Mouse (Mus musculus): ENCODE results near the gene Dnlz.
"Not testable (repeated sequence)": the region's sequence is repeated elsewhere in the genome, so short reads cannot be mapped to it uniquely, and the experiment has no call there.

Dnlz gene

DNA sequence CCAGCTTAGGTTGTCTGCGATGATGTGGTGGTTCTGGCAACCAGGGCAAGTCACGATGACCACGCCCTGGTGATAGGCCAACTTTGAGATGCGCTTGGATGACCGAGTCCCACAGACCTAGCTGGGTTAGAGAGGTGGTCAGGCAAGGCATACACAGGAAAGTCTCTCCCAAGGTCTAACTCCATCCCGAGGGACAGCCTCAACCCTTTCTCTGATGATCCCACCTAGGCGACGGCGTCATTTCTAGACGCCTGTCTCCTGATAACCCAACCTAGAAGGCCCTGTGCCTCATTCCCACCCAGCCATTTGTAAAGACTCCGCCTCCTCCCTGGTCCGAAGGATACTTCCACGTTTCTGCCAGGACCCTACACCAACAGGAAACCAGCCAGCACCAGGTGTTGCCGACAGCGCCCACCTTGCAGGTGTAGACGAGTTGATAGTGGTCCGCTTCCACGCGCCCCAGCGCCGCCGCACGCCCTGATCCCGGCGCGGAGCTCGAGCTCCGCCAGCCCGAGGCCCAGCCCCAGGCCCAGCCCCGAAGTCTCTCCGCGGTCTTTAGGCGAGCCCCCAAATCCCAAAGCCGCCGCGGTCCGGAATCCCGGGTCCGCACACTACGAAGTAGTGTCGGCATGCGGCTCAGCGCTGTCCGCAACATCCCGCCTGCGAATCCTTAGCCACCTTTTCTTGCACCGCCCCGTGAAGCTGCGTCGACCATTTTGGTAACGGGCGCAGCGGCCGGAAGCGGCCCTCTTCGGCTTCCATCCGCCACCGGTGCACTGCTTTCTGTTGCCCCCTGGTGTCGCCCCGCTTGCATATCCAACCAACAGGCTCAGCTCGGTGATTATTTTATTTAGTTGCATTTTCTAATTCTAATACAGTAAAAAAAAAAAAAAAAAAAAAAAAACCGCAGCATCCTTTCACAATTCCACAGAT is at the start of gene Dnlz:
Gene Dnlz, minus strand, starts transcription at position 753 of the 933 bp plus-strand sequence.
- DNase-seq (ENCODE audit: low spot score), result peak; percentile 88

DNA sequence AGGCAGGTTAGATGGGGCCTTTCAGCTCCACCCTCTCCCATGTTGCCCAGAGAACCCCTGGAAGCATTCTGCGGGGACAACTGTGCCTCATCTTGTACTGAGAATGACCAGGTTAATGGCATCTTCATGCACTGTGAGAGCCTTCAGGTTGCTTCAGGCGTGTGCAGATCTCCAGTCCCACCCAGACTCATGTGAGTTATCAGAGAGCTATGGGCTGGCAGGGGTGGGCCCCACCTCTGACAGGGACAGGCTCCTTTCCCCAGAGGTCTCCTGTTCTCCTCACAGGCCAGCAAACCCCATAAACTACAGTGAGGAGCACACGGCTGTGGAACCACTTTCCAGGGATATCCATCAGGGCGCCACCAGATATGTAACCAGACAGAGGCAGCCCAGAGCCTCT is 49.1 kb upstream of the Dnlz start:
- DNase-seq (ENCODE audit: low spot score), result no peak

DNA sequence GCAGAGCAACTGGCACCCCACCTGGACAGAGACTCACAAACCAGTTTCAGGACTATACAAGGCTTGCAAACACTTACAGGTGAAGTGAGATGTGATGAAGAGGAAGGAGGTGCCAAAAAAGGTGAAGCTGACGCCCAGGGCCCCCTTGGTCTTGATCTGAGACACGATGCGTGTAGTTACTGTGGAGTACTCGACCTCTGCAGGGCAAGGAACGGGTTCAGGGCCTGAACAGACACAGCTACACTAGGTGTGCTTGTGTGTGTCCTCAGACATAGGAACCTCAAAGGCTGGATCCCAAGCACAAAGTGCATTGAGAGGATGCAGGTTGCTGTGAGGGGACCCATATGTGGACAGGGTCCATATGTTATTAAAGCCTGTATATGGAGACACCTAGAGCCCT is 48.4 kb upstream of the Dnlz start:
- no peak for DNase-seq (ENCODE audit: low spot score)

DNA sequence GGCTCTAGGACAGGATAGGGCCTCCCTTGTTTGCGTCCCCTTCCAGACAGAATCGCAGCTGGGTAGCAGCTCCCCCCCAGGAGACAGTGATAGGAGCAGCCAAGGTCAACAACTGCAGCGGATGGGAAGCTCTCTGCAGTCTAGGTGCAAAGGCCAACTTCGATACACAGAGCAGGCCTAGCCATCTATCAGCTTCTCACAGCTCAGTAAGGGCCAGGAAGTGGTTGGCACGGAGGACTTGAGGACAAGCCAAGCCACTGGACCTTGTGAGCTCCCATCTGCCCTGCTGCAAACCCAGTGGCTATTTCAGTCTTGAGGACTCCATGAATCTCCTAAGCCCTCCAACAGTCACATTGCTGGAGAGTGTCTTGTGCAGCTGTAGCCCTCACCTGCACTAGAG is 47.7 kb upstream of the Dnlz start:
- DNase-seq (ENCODE audit: low spot score), result peak; percentile 34

DNA sequence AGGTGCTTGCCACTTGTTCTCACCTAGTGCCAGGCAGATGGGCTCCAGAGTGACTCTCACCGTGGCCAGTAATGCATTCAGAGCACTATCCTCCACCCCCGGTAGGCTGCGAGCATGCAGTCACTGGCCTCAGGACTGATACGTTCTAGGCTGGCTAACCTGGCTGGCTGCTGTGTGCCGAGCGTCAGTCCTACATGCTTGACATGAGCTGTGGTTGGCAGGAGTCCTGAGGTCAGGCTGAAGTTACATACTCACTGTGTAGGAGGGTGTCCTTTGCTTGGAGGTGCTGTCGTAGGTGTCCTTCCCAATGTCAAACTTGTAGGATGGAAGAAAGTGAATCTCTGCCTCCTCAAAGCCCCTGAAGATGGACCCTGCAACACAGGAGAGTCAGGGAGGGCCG is 47.1 kb upstream of the Dnlz start:
- DNase-seq (ENCODE audit: low spot score), result no peak

DNA sequence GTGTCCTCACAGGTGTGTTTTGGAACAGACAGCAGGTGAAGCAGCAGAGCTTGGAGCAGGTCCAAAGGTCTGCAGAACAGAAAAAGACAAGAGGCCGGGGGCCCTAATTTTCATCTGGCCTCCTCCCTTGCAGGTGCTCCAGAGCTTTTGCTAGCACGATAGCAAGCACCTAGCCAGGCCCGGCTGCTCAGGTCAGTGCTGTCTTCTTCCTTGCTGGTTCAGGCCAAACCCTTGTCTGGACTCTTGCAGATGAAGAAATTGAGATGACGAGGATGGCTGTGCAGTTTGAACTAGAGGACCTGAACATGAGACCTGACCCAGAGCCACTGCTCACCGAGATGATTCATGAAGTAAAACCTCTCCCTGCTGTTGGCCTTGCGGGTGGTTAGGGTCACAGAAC is 39.7 kb upstream of the Dnlz start:
- no peak for DNase-seq (ENCODE audit: low spot score)

DNA sequence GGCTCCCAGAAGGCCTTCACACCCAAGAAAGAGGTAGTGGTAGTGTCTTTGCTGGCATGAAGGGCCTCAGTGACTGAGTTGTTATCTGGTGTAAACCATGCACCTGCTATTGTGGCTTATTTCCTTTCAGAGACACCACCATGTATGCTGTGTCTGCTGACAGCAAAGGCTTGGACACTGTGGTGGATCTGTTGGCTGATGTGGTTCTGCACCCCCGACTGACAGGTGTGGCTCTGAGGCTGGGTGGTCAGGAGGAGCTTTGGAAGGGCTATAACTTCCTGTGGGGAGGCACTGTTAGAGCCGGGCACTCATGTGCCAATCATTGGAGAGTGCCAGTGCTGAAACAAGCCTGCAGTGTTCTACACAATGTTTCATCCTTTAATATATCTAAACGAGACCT is 39.0 kb upstream of the Dnlz start:
- DNase-seq (ENCODE audit: low spot score), result no peak

DNA sequence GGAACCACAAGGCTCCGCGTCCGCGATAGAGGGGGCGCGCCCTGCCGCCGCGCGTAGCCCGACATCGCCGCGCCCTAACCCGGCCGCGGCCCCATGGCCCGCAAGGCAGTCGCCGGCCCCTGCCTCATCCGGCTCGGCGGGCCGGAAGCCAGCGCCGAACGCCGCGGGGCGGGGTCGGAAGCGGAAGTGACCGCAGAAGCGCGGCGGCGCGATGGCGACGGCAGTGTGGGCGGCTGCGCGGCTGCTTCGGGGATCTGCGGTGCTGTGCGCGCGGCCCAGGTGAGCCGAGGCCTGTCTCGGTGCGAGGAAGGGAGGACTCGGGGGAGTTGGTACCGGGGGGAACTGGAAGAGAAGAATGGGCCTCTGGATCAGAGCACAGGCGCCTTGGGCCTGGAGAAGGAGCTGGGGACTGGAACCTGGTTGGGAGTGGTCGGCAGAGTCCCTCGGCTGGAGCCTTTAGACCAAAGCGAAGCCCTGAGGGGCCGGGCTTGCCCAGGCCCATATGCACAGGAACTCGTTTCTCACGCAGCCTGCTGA is 37.3 kb upstream of the Dnlz start, which contains the start of the genes Entr1 and Pmpca:
Gene Entr1, minus strand, starts transcription at position 163 of the 537 bp plus-strand sequence.
Gene Pmpca, plus strand, starts transcription at position 186 of the 537 bp plus-strand sequence.
- DNase-seq (ENCODE audit: low spot score), result peak; percentile 68

DNA sequence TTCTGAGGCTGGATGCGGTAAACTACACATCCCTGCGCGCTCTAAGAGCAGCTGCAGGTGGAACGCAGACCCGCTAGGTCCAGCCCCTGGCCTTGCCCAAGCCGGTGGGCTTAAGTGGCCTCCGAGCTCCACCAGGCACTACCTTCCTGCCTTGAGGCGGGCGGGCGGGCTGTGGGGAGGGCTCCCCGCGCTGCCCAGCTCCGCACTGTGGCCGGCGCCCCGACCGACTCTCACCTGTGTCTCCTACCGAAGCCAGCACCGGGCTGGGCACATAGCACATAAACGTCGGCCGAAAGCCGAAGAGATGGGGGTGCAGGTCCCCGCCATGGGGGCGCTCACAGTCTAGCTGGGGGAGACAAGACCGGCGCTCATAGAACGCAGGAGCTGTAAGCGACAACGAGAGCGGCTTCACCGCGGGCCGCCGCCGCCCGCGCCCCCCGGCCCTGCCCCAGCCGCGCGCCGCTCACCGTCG is 36.8 kb upstream of the Dnlz start:
- DNase-seq (ENCODE audit: low spot score), result no peak

DNA sequence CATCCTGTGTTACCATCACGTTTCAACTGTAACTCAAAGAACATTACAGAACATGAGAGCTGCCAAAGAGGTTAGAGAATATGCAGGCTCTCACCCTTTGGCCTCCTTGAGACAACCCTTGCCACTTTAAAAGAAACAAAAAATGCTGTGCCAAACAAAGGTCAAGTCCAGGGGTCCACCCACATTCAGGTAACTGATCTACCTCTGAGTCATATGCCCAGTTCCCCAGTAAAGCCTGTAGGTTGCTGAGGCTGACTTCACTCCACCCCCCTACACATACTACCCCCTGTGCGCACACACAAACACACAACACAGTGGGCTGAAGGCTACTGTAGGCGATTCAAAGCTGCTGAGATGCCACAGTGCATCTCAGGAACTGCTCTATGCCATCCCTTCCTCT is 35.8 kb upstream of the Dnlz start:
- no peak for DNase-seq (ENCODE audit: low spot score)

DNA sequence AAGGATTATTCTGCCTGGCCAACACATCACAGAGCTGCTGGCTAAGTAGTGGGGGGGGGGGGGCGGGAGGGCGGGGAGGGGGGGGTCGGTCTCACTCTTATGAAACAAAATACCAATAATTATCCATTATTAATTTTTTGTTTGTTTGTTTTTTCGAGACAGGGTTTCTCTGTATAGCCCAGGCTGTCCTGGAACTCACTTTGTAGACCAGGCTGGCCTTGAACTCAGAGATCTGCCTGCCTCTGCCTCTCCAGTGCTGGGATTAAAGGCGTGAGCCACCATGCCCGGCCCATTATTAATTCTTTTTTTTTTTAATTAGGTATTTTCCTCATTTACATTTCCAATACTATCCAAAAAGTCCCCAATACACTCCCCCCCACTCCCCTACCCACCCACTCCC is 29.0 kb upstream of the Dnlz start:
- DNase-seq (ENCODE audit: low spot score), result not testable (repeated sequence)

DNA sequence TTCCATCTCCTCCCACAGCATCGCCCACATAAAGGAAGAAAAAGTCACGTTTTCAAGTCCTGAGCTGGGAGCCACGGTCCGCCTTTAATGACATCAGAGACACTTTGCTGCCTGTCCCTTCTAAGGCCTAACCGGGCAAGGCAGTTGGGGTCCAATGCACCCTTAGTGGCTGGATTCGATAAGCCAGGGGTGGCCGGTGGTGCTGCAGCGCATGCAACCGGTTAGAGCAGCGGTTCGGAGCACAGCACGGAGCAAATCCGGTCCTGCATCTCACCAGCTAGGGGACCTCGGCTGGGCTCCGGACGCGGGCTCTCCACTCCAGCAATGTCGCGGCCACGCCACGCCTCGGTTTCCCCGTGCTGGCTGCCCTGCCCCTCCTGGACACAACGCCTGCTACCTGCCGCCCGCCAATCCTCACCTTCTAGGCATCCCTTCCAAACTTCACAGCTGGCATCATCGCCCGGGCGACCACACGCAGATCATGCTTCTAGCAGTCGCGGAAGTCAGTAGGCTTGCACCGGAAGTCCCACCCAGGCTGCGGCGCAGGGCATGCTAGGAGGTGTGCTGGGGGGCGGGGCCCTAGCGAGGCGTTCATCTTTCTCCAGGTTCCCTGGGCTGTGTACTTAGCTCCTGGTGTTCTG is 28.3 kb upstream of the Dnlz start, which contains the start of gene Snapc4:
Gene Snapc4, minus strand, starts transcription at position 523 of the 641 bp plus-strand sequence.
- peak; percentile 72 for DNase-seq (ENCODE audit: low spot score)

DNA sequence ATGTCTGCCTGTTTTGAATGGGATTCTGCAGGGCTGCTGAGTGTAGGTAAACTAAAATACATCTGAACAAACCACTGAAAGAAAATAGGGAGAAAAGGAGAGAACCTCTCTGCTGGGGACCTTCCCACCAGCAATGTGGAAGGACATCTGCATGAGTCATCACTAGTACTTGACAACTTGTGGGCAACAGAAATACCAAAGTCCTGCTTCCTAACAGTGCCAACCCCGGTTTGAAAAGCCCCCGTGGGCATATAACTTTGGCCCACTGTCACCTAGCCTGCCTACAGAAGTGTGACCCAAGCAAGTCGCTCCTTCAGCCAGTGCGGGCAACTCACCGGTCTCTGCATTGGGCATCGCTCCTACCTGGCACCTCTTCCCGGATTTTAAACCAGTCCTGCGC is 20.5 kb upstream of the Dnlz start:
- DNase-seq (ENCODE audit: low spot score), result no peak

DNA sequence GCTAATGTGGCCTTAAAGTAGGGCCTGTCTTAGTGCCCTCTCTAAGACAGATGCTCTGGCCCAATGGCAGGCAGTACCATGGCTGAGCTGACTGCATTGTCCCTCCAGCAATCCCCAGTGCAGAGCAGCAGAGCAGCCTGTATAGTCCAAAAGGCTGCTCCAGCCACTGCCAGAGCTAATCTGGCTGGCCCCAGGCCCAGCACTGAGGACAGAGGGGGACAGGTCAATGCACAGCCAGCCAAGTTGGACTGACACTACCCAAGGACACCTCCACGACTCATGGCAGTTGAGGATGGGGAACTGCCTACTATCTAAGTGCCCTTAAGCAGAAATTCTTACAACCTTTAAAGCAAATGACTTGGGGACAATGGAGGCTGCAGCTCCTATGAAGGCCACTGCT is 16.7 kb upstream of the Dnlz start:
- DNase-seq (ENCODE audit: low spot score), result peak; percentile 10

DNA sequence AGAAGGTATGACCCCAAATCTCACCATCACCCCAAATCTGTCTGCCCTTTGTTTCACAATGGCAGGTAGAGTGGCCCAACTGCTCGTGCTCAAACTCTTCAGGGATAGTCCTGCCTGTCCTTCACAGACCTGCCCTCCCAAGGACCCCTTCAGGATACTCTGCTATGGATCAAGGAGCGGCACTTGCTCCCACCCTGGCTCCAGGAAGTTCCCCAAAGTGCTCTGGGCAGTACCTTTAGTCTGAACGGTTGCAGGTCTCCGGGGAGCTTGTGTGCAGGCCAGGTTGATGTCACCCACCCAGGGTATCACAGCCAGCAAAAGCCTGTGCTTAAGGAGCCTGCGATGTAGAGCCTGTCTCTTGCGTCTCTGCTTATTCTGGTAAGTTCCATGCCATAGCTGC is 16.0 kb upstream of the Dnlz start:
- no peak for DNase-seq (ENCODE audit: low spot score)

DNA sequence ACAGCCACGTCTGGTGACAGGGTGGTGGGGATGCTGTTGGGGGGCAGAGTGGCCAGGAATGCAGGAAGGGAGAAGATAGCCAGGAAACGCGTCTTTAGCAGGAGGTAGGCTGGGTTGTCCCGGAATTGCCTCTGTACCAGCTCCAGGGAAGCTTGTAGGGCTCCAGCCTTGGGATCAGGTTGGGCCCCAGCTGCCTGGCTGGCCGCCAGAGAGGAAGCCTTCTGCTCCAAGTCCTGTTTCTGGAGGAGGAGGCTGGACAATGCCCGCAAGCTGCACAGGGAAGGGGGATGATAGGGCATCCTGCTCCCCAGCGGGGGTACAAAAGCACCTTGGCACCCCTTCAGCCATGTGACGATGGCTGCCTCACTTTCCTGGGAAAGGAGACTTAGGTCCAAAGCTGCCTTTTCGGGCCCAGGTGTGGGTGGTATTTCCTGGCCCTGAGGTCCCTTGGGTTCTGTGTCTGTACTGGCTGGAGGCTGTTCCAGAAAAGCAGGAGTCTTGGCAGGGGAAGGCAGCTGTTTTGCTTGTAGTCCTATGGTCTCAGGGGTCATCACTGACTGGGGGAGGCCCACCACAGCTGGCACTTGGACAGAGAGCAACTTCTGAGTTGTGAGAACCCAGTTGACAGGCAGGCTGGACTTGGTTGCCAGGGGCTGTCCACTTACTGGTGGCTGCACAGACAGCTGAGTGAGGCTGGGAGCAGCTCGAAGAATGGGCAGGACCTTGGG is 13.0 kb upstream of the Dnlz start:
- DNase-seq (ENCODE audit: low spot score), result peak; percentile 80

DNA sequence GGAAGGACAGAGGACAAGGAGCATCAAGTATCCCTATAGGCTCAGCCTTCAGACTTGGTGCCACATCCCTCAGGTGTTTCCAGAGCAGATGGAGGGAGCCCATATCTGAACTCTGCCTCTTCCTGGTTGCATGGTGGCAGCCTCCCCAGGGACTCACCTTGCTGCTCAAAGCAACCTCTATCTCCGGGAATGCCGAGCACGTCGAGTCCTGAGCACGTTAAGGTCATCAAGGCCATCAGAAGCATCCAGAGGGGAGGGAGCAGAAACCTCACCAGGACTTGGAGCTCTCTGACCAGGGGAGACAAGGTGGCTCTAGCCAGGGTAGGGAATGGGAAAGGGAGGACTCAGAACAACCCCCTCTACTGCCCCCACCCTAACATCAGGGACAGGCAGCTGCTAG is 11.6 kb upstream of the Dnlz start:
- DNase-seq (ENCODE audit: low spot score), result no peak

DNA sequence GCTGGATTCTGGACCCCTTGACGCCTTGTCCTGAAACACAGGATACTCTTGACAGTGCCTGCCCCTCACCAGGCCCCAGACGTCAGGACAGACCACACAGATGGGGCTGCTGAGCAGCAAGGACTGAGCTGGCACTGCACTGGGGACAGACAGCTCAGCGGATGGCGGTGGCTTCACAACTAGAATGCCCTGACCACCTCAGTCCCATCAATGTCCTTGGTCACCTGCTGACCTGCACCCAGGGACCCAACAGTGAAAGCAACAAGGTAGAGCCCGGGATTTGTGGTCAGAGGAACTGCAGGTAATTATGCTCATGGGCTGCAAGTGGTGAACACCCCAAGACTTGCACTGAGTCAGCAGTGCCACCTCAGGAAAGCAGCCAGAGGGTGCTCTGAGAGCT is 11.1 kb upstream of the Dnlz start:
- no peak for DNase-seq (ENCODE audit: low spot score)

DNA sequence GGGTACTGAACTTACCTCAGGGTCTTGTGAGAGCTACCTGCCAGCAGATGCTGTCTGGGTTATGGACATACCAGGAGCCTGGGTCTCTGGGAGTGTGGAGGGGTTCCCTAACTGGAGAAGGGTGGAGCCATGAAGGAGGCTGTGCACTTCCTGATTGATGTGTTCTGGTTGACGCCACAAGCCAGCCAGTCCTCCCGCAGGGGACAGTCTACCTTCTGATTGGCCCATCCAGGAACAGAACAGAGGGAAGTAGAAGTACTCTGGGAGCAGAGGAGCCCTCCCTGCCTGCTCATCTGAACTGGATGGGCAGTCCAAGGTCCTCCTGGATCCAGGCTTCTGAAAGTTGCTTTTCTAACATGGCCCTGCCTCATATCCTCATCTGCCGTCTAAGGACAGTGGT is 8.9 kb upstream of the Dnlz start, which contains the start of gene Card9:
Gene Card9, minus strand, starts transcription at position 147 of the 400 bp plus-strand sequence.
- no peak for DNase-seq (ENCODE audit: low spot score)

DNA sequence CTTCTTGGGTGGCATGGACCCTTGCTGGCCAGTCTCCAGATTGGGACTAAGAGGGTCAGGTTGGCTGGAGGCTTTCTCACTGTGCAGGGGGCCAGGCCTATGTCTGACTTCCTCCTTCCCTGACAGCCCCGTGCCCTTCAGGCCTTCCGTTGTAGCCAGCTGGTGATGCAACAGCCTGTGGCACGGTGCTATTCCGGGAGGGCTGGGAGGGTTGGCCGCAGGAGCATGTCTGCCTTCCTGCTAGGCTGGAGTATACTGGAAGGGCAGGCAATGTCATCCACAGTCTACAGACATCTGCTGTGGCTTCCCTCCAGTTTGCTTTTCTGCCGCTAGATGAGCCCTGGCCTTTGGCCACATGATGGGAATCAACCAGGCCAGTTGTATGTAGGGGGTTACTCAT is 8.1 kb upstream of the Dnlz start:
- peak; percentile 38 for DNase-seq (ENCODE audit: low spot score)

DNA sequence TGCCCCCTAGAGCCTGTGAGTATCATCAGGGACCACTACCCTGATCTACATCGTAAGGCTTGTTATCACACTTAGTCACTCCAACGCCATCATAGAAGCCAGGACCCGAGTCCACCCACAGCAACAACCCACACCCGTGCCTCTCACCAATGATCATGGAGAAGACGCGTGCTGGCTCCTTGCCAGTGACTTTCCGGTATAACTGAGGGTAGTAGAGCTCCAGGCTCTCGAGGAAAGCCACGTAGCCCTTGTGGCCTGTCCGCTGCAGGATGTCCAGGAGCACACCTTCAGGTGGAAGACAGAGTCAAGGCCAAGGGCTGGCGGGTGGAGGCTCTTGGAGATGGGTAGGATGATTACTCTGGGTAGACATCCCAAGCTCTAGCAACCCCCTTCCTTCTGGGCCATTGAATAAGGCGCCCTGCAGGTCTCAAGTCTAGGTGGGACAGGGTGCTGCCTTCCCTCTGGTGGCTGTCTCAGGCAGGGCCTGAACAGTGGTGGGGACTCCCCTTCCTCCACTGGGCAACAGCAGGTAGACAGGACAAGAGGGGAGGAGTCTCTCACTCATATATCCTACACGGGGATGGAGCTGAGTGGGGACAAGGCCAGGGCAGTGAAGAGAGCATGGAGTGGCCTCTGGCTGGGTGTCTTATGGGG is 6.9 kb upstream of the Dnlz start:
- DNase-seq (ENCODE audit: low spot score), result no peak

DNA sequence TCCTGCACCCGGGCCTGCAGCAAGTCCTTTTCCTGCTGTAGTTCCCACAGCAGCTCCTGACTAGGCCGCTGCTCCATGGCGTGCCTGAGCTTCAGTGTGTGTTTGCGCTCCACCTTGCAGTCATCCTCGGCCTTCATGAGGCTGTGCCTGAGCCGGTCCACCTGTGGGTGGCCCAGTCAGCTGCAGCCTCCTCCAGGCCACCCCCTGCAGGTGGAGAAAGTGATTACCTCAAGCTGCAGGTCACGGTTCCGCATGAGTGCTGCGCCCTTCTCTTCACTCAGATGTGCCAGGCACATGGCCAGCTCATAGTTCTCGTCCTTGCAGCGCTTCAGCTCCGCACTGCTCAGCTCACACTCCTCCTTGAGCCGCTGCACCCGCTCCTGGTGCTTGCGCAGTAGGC is 5.6 kb upstream of the Dnlz start:
- DNase-seq (ENCODE audit: low spot score), result no peak

Data from adipocyte (in vitro differentiated cells).